Mouse (Mus musculus): ENCODE data around the gene Coil. TPM values are rescaled to one million over a fixed set of nuclear protein-coding genes. Genes with fewer than 3 reads are reported as not detected.

The Coil gene
- polyA plus RNA-seq, 1 experiment from 2014 or later, result 27.5 TPM

DNA sequence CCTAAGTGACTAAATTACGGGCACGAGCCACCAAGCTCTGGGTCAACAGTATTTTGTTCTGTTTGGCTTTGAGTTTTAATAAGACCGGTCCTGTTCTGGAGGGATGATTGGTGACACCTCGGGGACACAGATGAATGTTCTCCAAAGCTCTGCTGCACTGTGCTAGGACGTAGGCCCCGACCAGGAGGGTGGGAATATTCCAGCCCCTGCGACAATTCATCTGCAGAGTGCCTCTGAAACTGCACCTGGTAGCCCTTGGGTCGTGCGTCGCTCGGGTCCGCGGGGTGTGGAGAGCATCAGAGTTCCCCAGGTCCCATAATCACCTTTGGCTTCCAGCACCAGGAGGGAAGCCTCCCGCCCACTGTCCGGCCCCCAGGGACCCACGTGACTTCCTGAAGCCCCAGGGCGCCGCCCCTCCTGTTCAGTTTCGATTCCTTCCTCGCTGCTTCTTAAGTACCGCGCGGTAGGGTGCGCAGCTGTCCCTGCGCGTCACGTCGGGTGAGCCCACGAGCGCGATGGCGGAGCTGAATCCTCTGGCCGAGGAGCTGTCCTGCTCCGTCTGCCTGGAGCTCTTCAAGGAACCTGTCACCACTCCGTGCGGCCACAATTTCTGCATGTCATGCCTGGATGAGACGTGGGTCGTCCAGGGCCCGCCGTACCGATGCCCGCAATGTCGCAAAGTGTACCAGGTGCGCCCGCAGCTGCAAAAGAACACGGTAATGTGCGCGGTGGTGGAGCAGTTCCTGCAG lies 29.1 kb downstream of the Coil start, which contains the start of gene Trim25:
Trim25 (plus strand) TSS at position 403 of the 749 bp plus-strand sequence.
- H3K4me2 ChIP-seq, result peak within 1 kb of the TSS; percentile 51
- H3K4me1 ChIP-seq (replicated peaks), result peaks cover 3% of the 10 kb centered on the region; the same call in 1 of the 2 replicates
- no peak within 1 kb of the TSS for H3K27ac ChIP-seq (replicated peaks)
- peaks cover 28% of the 10 kb centered on the region for H3K27me3 ChIP-seq
- peak; percentile 70 for ATAC-seq (ENCODE audit: low read depth)
- peak within 1 kb of the TSS; percentile 33 for H3K4me3 ChIP-seq
- H3K9ac ChIP-seq, result peak within 1 kb of the TSS; percentile 46
- no peaks in the 10 kb centered on the region for H3K9me3 ChIP-seq
- H3K36me3 ChIP-seq, result no peaks in the 10 kb centered on the region
- WGBS, result 3% methylated on average over 48 of the region's 48 CpGs

GRCm38 (mm10) chr11:88999723-89000526 lies 29.9 kb downstream of the Coil start:
- no peaks in the 10 kb centered on the region for H3K36me3 ChIP-seq
- ATAC-seq (ENCODE audit: low read depth), result peak; percentile 22
- 32% methylated on average over 33 of the region's 33 CpGs for WGBS
- peak overlapping the region; percentile 33 for H3K4me3 ChIP-seq
- peak overlapping the region; percentile 51 for H3K4me2 ChIP-seq
- no peaks in the 10 kb centered on the region for H3K9me3 ChIP-seq
- H3K27ac ChIP-seq (replicated peaks), result no peak overlapping the region
- H3K9ac ChIP-seq, result peak overlapping the region; percentile 46
- H3K4me1 ChIP-seq (replicated peaks), result peaks cover 3% of the 10 kb centered on the region; the same call in 1 of the 2 replicates
- H3K27me3 ChIP-seq, result peaks cover 28% of the 10 kb centered on the region

DNA sequence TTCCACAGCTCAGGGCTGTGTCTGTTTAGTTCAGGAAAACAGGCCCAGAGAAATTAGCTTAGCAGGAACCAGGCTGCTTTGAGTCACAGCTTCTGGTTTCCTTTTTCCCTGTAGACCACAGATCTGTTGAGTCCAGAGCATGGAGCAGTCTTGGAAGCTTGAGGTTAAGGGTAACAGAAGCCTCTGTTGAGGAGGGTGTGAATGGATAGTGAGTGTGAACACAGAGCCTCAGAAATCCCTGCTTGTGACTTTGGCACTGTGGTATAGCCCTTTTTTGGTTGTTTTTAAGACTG lies 30.4 kb downstream of the Coil start:
- no peak for ATAC-seq (ENCODE audit: low read depth)
- Histone ChIP-seq H3K4me2 (peak overlapping the region; percentile 51), H3K27me3 (peaks cover 28% of the 10 kb centered on the region), H3K4me1 (replicated peaks) (peaks cover 3% of the 10 kb centered on the region; the same call in 1 of the 2 replicates), H3K27ac (replicated peaks) (no peak overlapping the region), H3K9me3 (no peaks in the 10 kb centered on the region), H3K36me3 (no peaks in the 10 kb centered on the region), H3K9ac (no peak overlapping the region), H3K4me3 (peak overlapping the region; percentile 33)

DNA sequence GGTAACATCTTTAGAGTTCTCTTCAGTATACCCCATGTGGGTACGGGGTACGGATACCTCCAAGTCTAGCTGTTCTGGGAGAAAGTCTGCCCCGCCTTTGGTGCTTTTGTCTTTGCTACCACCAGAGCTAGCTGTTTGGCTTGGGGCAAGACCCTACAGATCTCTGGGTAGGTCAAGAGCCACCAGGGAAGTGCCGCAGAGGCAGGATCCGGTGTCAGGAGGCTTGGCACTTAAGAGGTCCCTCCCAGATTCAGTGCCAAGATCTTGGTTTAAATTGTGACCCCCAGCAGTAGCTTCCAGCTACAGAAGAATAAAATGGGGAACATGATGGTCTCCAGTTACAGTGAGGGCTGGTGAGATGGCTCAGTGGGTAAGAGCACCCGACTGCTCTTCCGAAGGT lies 31.5 kb downstream of the Coil start:
- no peak overlapping the region for H3K27ac ChIP-seq (replicated peaks)
- no peaks in the 10 kb centered on the region for H3K36me3 ChIP-seq
- 0 out of 2 replicates have a peak overlapping the region, but pooled peaks have one; percentile 51 for H3K4me2 ChIP-seq
- no peaks in the 10 kb centered on the region for H3K9me3 ChIP-seq
- peaks cover 3% of the 10 kb centered on the region; the same call in 1 of the 2 replicates for H3K4me1 ChIP-seq (replicated peaks)
- H3K4me3 ChIP-seq, result no peak overlapping the region
- H3K27me3 ChIP-seq, result peaks cover 28% of the 10 kb centered on the region
- WGBS, result 96% methylated on average over 7 of the region's 7 CpGs
- ATAC-seq (ENCODE audit: low read depth), result no peak
- H3K9ac ChIP-seq, result no peak overlapping the region

- peak overlapping the region; percentile 4; the same call in 1 of the 2 replicates for H3K4me2 ChIP-seq
- WGBS, result 89% methylated on average over 5 of the region's 5 CpGs
- H3K4me1 ChIP-seq (replicated peaks), result peaks cover 3% of the 10 kb centered on the region; the same call in 1 of the 2 replicates
- no peak overlapping the region for H3K9ac ChIP-seq
- no peak overlapping the region for H3K27ac ChIP-seq (replicated peaks)
- H3K4me3 ChIP-seq, result no peak overlapping the region
- H3K36me3 ChIP-seq, result no peaks in the 10 kb centered on the region
- H3K27me3 ChIP-seq, result peaks cover 28% of the 10 kb centered on the region
- H3K9me3 ChIP-seq, result no peaks in the 10 kb centered on the region
- no peak for ATAC-seq (ENCODE audit: low read depth)
Measured at GRCm38 (mm10) chr11:89002068-89002467, 32.0 kb downstream of the Coil start.

DNA sequence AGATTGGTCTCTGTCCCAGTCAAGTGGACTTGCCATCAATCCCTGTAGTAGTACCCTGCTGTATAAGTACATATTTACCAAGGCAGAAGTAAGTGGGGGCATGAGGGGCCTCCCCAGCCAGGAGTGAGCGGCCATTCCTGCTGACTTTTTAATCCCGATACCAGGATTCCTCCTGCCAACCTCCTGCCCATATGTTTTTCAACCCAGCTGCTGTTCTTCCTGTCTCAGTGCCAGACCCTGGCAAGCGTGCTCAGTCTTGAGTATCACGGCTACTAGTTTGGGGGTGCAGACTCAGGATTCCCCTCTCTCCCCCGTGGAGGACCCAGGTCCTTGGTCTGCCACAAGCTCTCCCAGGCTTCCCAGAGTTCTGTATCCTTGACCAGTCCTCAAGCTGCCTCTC lies 32.6 kb downstream of the Coil start:
- H3K9me3 ChIP-seq, result no peaks in the 10 kb centered on the region
- ATAC-seq (ENCODE audit: low read depth), result no peak
- no peak overlapping the region for H3K9ac ChIP-seq
- H3K27me3 ChIP-seq, result peaks cover 28% of the 10 kb centered on the region
- peaks cover 3% of the 10 kb centered on the region; the same call in 1 of the 2 replicates for H3K4me1 ChIP-seq (replicated peaks)
- H3K4me3 ChIP-seq, result no peak overlapping the region
- WGBS, result 84% methylated on average over 5 of the region's 5 CpGs
- no peak overlapping the region for H3K27ac ChIP-seq (replicated peaks)
- peak overlapping the region; percentile 4; the same call in 1 of the 2 replicates for H3K4me2 ChIP-seq
- no peaks in the 10 kb centered on the region for H3K36me3 ChIP-seq

DNA sequence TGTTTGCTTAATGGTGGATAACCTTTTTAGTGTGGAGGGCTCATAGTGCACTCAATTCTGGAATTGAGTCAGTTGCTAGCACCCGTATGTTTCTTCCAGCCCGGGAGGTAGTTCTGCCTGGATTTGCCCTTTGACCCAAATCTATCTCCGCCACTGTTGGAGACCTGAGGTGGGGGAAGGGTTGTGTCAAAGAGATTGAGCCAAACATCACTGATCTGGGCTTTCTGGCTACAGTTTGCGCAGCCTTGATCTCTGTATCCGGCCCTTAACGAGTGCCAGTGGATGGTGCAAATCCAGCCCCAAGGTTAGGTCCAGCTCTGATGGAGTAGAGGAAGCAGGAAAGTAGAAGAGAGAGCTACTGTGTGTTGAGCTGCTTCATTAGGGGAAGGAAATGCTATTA lies 33.0 kb downstream of the Coil start:
- peaks cover 26% of the 10 kb centered on the region for H3K27me3 ChIP-seq
- peak overlapping the region; percentile 4; the same call in 1 of the 2 replicates for H3K4me2 ChIP-seq
- no peak overlapping the region for H3K27ac ChIP-seq (replicated peaks)
- 75% methylated on average over 6 of the region's 6 CpGs for WGBS
- ATAC-seq (ENCODE audit: low read depth), result no peak
- no peak overlapping the region for H3K9ac ChIP-seq
- H3K4me1 ChIP-seq (replicated peaks), result peaks cover 3% of the 10 kb centered on the region; the same call in 1 of the 2 replicates
- H3K4me3 ChIP-seq, result no peak overlapping the region
- H3K9me3 ChIP-seq, result no peaks in the 10 kb centered on the region
- H3K36me3 ChIP-seq, result no peaks in the 10 kb centered on the region

DNA sequence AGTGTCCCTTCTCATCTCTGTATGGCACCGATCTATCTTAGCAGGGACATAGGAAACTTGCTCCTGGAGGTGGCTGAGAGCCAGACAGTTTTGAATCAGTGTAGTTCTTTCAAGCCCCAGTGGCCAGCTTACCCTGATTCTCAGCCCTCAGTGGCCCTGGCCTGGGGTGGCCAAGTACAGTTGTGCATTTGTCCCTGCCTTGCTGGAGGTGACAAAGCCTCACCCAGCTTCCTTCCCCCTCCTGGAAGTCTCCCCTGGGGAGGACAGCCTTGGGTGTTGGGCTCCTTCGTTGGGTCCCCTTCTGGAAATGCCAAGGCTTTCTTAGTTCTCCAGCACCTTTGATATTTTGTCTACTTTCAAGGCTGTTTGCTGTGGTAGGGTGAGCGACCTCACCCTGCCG lies 33.7 kb downstream of the Coil start:
- no peaks in the 10 kb centered on the region for H3K9me3 ChIP-seq
- H3K4me1 ChIP-seq (replicated peaks), result peaks cover 3% of the 10 kb centered on the region; the same call in 1 of the 2 replicates
- H3K27ac ChIP-seq (replicated peaks), result no peak overlapping the region
- no peak overlapping the region for H3K4me3 ChIP-seq
- ATAC-seq (ENCODE audit: low read depth), result no peak
- no peak overlapping the region for H3K4me2 ChIP-seq
- H3K27me3 ChIP-seq, result peaks cover 21% of the 10 kb centered on the region
- WGBS, result 83% methylated on average over 4 of the region's 4 CpGs
- H3K36me3 ChIP-seq, result no peaks in the 10 kb centered on the region
- H3K9ac ChIP-seq, result no peak overlapping the region

DNA sequence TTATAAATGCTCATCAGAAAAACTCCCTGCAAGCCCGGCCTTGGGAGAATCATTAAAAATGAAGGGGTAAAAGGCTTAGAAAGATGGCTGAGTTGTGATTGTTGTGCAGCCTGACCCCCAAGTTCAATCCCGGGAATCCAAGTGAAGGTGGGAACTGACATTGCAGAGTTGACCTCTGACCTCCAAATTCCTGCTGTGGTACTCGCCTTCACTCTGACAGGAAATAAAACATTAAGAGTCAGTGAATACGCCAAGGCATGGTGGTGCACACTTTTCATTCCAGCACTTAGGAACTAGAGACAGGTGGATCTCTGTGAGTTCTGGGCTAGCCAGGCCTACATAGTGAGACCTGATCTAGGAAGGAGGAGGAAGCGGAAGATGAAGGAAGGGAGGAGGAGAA lies 35.4 kb downstream of the Coil start:
- Histone ChIP-seq H3K36me3 (no peaks in the 10 kb centered on the region), H3K27me3 (peaks cover 3% of the 10 kb centered on the region), H3K9me3 (no peaks in the 10 kb centered on the region), H3K9ac (no peak overlapping the region), H3K4me1 (replicated peaks) (no peaks in the 10 kb centered on the region), H3K4me3 (no peak overlapping the region), H3K4me2 (no peak overlapping the region), H3K27ac (replicated peaks) (no peak overlapping the region)
- WGBS, result 78% methylated on average over 5 of the region's 5 CpGs
- ATAC-seq (ENCODE audit: low read depth), result no peak

DNA sequence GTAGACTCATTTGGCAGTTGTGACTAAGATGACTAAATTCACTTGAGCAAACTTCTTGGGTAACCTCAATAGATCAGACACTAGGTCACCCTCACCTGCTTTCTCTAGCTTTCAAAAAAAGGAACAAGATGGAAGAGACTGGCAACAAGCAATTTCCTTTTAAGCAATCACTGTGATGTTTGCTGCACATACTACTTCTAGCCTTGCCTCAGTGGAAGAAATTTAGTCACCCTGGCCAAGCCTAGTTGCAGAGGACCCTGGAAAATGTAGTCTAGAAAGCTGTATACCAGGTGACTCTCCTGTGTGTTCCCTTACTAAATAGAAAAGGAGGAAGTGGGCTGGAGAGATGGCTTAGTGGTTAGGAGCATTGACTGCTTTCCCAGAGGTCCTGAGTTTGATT lies 36.4 kb downstream of the Coil start:
- H3K9me3 ChIP-seq, result no peaks in the 10 kb centered on the region
- no peak overlapping the region for H3K27ac ChIP-seq (replicated peaks)
- no peak for ATAC-seq (ENCODE audit: low read depth)
- H3K4me3 ChIP-seq, result no peak overlapping the region
- no peaks in the 10 kb centered on the region for H3K4me1 ChIP-seq (replicated peaks)
- H3K4me2 ChIP-seq, result no peak overlapping the region
- no peaks in the 10 kb centered on the region for H3K36me3 ChIP-seq
- H3K9ac ChIP-seq, result no peak overlapping the region
- no peaks in the 10 kb centered on the region for H3K27me3 ChIP-seq

DNA sequence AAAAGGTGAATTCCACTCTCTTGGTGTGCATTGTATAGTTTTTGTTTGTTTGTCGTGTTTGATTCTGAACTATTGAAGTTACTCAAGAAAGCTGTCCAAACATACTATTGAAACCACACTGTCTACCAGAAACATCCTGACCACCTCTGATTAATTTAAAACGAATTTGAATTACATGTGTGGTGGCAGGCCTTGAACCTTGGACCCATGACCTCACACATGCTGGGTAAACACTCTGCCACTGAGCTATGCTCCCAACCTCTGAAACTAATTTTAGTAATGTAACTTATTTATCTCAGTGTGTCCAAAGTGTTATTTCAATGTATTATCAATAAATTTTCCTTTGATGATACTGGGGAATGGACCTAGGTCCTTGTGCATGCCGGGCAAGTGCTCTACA lies 37.5 kb downstream of the Coil start:
- Histone ChIP-seq H3K4me1 (replicated peaks) (no peaks in the 10 kb centered on the region), H3K9ac (no peak overlapping the region), H3K27ac (replicated peaks) (no peak overlapping the region), H3K27me3 (no peaks in the 10 kb centered on the region), H3K36me3 (no peaks in the 10 kb centered on the region), H3K9me3 (no peaks in the 10 kb centered on the region), H3K4me2 (no peak overlapping the region), H3K4me3 (no peak overlapping the region)
- WGBS, result 90% methylated on average over 3 of the region's 3 CpGs
- ATAC-seq (ENCODE audit: low read depth), result no peak

DNA sequence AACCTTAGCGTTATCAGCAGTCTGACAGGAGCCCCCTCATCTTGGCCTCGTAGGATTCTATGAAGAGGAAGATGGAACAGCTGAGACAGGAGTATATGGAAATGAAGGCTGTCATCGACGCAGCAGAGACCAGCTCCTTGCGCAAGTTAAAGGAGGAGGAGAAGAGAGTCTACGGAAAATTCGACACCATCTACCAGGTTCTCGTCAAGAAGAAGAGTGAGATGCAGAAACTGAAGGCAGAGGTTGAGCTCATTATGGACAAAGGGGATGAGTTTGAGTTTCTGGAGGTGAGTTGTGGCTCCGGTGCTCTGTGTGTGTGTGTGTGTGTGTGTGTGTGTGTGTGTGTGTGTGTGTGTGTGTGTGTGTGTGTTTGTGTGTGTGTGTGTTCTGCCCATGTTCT lies 39.0 kb downstream of the Coil start:
- Histone ChIP-seq H3K27ac (replicated peaks) (no peak overlapping the region), H3K9ac (no peak overlapping the region), H3K9me3 (no peaks in the 10 kb centered on the region), H3K4me1 (replicated peaks) (no peaks in the 10 kb centered on the region), H3K4me3 (no peak overlapping the region), H3K27me3 (no peaks in the 10 kb centered on the region), H3K36me3 (no peaks in the 10 kb centered on the region), H3K4me2 (no peak overlapping the region)
- 88% methylated on average over 9 of the region's 9 CpGs for WGBS
- ATAC-seq (ENCODE audit: low read depth), result no peak
